Comparison of ENCODE assay signal across 22 mouse cellular contexts in the genomic region with DNA sequence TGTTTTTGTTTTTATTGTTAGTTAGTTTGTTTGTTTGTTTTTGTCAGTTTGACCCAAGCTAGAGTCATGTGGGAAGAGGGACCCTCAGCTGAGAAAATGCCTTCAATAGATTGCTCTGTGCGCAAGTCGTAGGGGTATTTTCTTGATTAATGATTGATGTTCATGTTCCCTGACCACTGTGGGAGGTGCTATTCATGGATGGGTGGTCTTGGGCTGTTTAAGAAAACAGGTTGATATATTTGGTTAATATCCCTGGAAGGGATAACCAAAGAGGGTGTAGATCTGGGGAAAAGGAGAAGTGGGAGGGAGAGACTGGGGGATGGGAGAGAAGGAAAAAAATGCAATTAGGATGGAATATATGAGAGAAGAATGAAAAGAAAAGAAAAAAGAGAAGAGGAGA. TPM values are rescaled to one million over a fixed set of nuclear protein-coding genes. Genes with fewer than 3 reads are reported as not detected.
A peak's percentile ranks its signal among the peaks of the same experiment; 100 is the strongest.
DNase-seq lines count a peak whose midpoint lies in the region; ATAC-seq and TF ChIP-seq lines count a peak whose summit lies in the region.
"Had no signal": no experiment of that assay in that cellular context is flagged by ENCODE, and none has a peak within 500 bp of the region (broad histone marks: within the 10 kb centered on the region; RNA-seq: fewer than 3 reads in every experiment).

No protein-coding gene starts in this region.

- no peaks in the 10 kb centered on the region for H3K27me3 ChIP-seq in kidney, embryonic 15.5 days
- H3K27me3 ChIP-seq in kidney, postnatal 0 days (ENCODE audit: insufficient read depth, low read length): no peaks in the 10 kb centered on the region
- H3K27me3 ChIP-seq: embryonic facial prominence, embryonic 13.5 days; embryonic facial prominence, embryonic 15.5 days; forebrain, embryonic 12.5 days had no signal

- no peak overlapping the region for H3K27ac ChIP-seq in kidney, embryonic 15.5 days
- H3K27ac ChIP-seq in kidney, postnatal 0 days: no peak overlapping the region
- H3K27ac ChIP-seq: embryonic facial prominence, embryonic 13.5 days; embryonic facial prominence, embryonic 15.5 days; forebrain, embryonic 10.5 days; forebrain, embryonic 12.5 days had no signal

- peak; percentile 27 for DNase-seq in kidney, adult 9 months
- no peak for DNase-seq in kidney, adult 8-10 months
- no peak for DNase-seq in kidney, postnatal 14 days
- DNase-seq in kidney, postnatal 0 days (ENCODE audit: low spot score): peak; percentile 31
- DNase-seq in kidney, adult 18-20 months: no peak
- DNase-seq: adrenal gland, adult 2 months; adrenal gland, postnatal 10 days; adrenal gland, postnatal 25 days; cerebellum, adult 11 months; cerebellum, adult 18-20 months; cerebellum, adult 8-10 months; cerebellum, adult 9-11 months; cerebellum, postnatal 14 days; cerebellum, postnatal 36 days; embryo, embryonic 11 days had no signal

- H3K4me3 ChIP-seq in kidney, embryonic 15.5 days (replicated peaks): no peak overlapping the region
- no peak overlapping the region for H3K4me3 ChIP-seq in kidney, postnatal 0 days (replicated peaks; ENCODE audit: low read depth, low read length)
- H3K4me3 ChIP-seq: embryonic facial prominence, embryonic 13.5 days; embryonic facial prominence, embryonic 15.5 days; erythroblast, embryonic 14.5 days; forebrain, embryonic 10.5 days; forebrain, embryonic 12.5 days had no signal

- TF ChIP-seq CTCF in kidney, postnatal 0 days (IDR thresholded peaks at IDR 0.05; ENCODE audit: low read depth): no peak

- no peak overlapping the region for H3K4me2 ChIP-seq in kidney, embryonic 15.5 days
- no peak overlapping the region for H3K4me2 ChIP-seq in kidney, postnatal 0 days (ENCODE audit: low read length)
- H3K4me2 ChIP-seq: embryonic facial prominence, embryonic 13.5 days; embryonic facial prominence, embryonic 15.5 days; forebrain, embryonic 12.5 days had no signal

- no peaks in the 10 kb centered on the region for H3K9me3 ChIP-seq in kidney, embryonic 15.5 days (replicated peaks)
- no peaks in the 10 kb centered on the region for H3K9me3 ChIP-seq in kidney, postnatal 0 days (replicated peaks; ENCODE audit: low read length)
- H3K9me3 ChIP-seq: embryonic facial prominence, embryonic 13.5 days; embryonic facial prominence, embryonic 15.5 days; forebrain, embryonic 10.5 days; forebrain, embryonic 12.5 days had no signal

- H3K9ac ChIP-seq in kidney, embryonic 15.5 days: no peak overlapping the region
- no peak overlapping the region for H3K9ac ChIP-seq in kidney, postnatal 0 days (ENCODE audit: low read depth, low read length)
- H3K9ac ChIP-seq: embryonic facial prominence, embryonic 13.5 days; embryonic facial prominence, embryonic 15.5 days; forebrain, embryonic 12.5 days had no signal

- H3K36me3 ChIP-seq in kidney, embryonic 15.5 days: no peaks in the 10 kb centered on the region
- no peaks in the 10 kb centered on the region for H3K36me3 ChIP-seq in kidney, postnatal 0 days (ENCODE audit: insufficient read depth, low read length)
- H3K36me3 ChIP-seq: embryonic facial prominence, embryonic 13.5 days; embryonic facial prominence, embryonic 15.5 days; forebrain, embryonic 10.5 days; forebrain, embryonic 12.5 days had no signal

- WGBS in kidney, embryonic 15.5 days: 32% methylated on average over 2 of the region's 2 CpGs
- WGBS in kidney, postnatal 0 days: 35% methylated on average over 2 of the region's 2 CpGs

- 0 out of 2 replicates have a peak, but pooled peaks cover 7% of the 10 kb centered on the region for H3K4me1 ChIP-seq in kidney, embryonic 15.5 days
- no peaks in the 10 kb centered on the region for H3K4me1 ChIP-seq in kidney, postnatal 0 days (replicated peaks; ENCODE audit: insufficient read depth, low read length)
- H3K4me1 ChIP-seq: embryonic facial prominence, embryonic 13.5 days; embryonic facial prominence, embryonic 15.5 days; forebrain, embryonic 10.5 days; forebrain, embryonic 12.5 days had no signal

- peak; percentile 87 for ATAC-seq in kidney, embryonic 15.5 days (replicated peaks; ENCODE audit: low FRiP score)
- peak; percentile 75 for ATAC-seq in kidney, postnatal 0 days (replicated peaks; ENCODE audit: low FRiP score, low read depth)
- ATAC-seq: forebrain, embryonic 14.5 days had no signal

RNA-seq across cellular contexts. Expression of a gene that starts 15.7 kb away (rescaled TPM):
- 30.7 and 31.2 TPM in 2 replicates for polyA plus RNA-seq in kidney, embryonic 15.5 days (2015; fragmentation: Nextera tagmentation; extraction: Ambion mirVana)
- polyA plus RNA-seq in kidney, postnatal 0 days (2015; fragmentation: Nextera tagmentation; extraction: Ambion mirVana): 33.2 and 38.5 TPM in 2 replicates

Comparison
In these comparisons a context has a peak if more than half of its experiments do, and no peak if none do; other contexts are left out.
1. DNase-seq: peak in kidney, adult 9 months (single experiment) and kidney, postnatal 0 days (single experiment); none in kidney, adult 8-10 months (0 of 2), kidney, postnatal 14 days (single experiment) and kidney, adult 18-20 months (single experiment).